ENCODE assay signal across 9 mouse cellular contexts in the genomic region with DNA sequence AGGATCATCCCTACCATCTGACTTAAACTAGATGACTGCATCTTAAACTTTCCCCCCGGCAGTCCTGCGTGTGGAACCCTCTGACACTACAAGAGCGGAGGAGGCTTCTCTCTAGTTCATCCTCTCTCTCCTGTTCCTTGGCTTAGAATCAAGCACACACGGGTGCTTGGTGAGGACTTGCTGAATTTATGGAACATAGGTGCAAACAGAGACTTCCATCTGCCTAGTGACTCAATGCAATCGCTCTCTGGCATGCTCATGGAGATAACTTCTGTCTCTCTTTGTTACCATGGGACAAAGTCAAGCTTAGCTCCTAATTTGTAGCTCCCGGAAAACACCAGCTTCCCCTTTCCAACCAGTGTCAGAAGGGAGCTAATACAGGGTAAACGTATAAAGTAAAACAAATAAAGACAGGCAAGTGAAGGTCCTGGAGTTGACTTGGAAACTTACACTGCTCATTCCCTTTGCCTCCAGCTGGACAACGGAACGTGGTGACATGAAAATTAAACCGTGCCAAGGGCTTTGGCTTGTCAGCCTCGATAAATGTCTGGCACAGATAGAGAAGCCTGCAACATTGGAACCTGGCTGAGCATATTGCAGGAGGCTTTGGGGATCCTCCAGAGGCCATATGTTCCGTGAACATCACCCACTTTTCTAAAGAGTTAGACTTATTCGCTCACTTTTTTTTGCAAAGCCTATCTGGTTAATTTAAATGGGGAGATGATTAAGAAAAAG.
DNase-seq lines count a peak whose midpoint lies in the region; ATAC-seq and TF ChIP-seq lines count a peak whose summit lies in the region.
"Had no signal": no experiment of that assay in that cellular context is flagged by ENCODE, and none has a peak within 500 bp of the region (broad histone marks: within the 10 kb centered on the region; RNA-seq: fewer than 3 reads in every experiment).

No protein-coding gene starts in this region.

- H3K4me3 ChIP-seq in forebrain, embryonic 15.5 days = no peak overlapping the region
- no peak overlapping the region for H3K4me3 ChIP-seq in forebrain, embryonic 10.5 days
- no peak overlapping the region for H3K4me3 ChIP-seq in layer of hippocampus, adult 2 months

- no peak overlapping the region for H3K9ac ChIP-seq in forebrain, embryonic 15.5 days (replicated peaks)

- peak overlapping the region; percentile 66 for H3K27ac ChIP-seq in forebrain, embryonic 15.5 days (replicated peaks)
- no peak overlapping the region for H3K27ac ChIP-seq in forebrain, embryonic 10.5 days
- peak overlapping the region; percentile 79 for H3K27ac ChIP-seq in layer of hippocampus, adult 2 months

- H3K9me3 ChIP-seq in forebrain, embryonic 15.5 days = no peaks in the 10 kb centered on the region
- no peaks in the 10 kb centered on the region for H3K9me3 ChIP-seq in forebrain, embryonic 10.5 days

- no peak; the same call in 1 of the 2 replicates for ATAC-seq in forebrain, embryonic 15.5 days (replicated peaks)
- ATAC-seq in megakaryocyte, adult 5-6 weeks (ENCODE audit: poor library complexity, severe bottlenecking) = no peak

- H3K36me3 ChIP-seq in forebrain, embryonic 15.5 days = no peaks in the 10 kb centered on the region
- H3K36me3 ChIP-seq in forebrain, embryonic 10.5 days (replicated peaks) = no peaks in the 10 kb centered on the region

- no peak for DNase-seq in forebrain, embryonic 10.5 days (ENCODE audit: extremely low spot score, low spot score)
- DNase-seq in retina, postnatal 1 day = peak; percentile 35
- DNase-seq in retina, embryonic 14.5 days (ENCODE audit: low spot score) = no peak
- peak; percentile 60 to 71 for DNase-seq in layer of hippocampus, adult 2 months (ENCODE audit: low spot score in 2 of 2)
- no peak for DNase-seq in embryo, embryonic 9.5 days (ENCODE audit: extremely low spot score)
- no peak for DNase-seq in spleen, adult 12 weeks (ENCODE audit: low spot score)
- DNase-seq: kidney, postnatal 10 days had no signal

- H3K4me1 ChIP-seq in forebrain, embryonic 15.5 days = peaks cover 4% of the 10 kb centered on the region; the same call in 1 of the 2 replicates
- H3K4me1 ChIP-seq in forebrain, embryonic 10.5 days = no peaks in the 10 kb centered on the region; the same call in 1 of the 2 replicates

- H3K27me3 ChIP-seq in forebrain, embryonic 15.5 days = no peaks in the 10 kb centered on the region
- H3K27me3 ChIP-seq in forebrain, embryonic 10.5 days (ENCODE audit: poor library complexity, severe bottlenecking) = no peaks in the 10 kb centered on the region

- TF ChIP-seq CTCF in layer of hippocampus, adult 2 months (conservative IDR thresholded peaks at IDR 0.05) = no peak

- no peak overlapping the region for H3K4me2 ChIP-seq in forebrain, embryonic 15.5 days (replicated peaks)

- WGBS in forebrain, embryonic 15.5 days = 66% methylated on average over 13 of the region's 13 CpGs
- 92% methylated on average over 13 of the region's 13 CpGs for WGBS in forebrain, embryonic 10.5 days

Comparison
In these comparisons a context has a peak if more than half of its experiments do, and no peak if none do; other contexts are left out.
1. DNase-seq: peak in retina, postnatal 1 day (single experiment) and layer of hippocampus, adult 2 months (2 of 2); none in forebrain, embryonic 10.5 days (single experiment), retina, embryonic 14.5 days (single experiment), embryo, embryonic 9.5 days (single experiment) and spleen, adult 12 weeks (single experiment).